Mouse (Mus musculus) gastrocnemius, adult 18-20 months (tissue): ENCODE data around the gene Ttc30a2. TPM values are rescaled to one million over a fixed set of nuclear protein-coding genes. Genes with fewer than 3 reads are reported as not detected.
A peak's percentile ranks its signal among the peaks of the same experiment; 100 is the strongest.
"Not testable (repeated sequence)": the region's sequence is repeated elsewhere in the genome, so short reads cannot be mapped to it uniquely, and the experiment has no call there.

Experiments used
- DNase-seq: peaks from one replicate; pipeline ENCODE4 v3.0.0; 2021; ENCODE audit warnings: low spot score
- long read RNA-seq, 2 experiments: library from polyadenylated mRNA; stranded (forward); transcript quantifications; one replicate each; pipeline ENCODE4 v2.0.0; 2021
- total RNA-seq, 2 experiments: library from RNA; stranded (reverse); gene quantifications; 2 replicates each; pipeline ENCODE4 v1.2.3; 2021

The Ttc30a2 gene
- total RNA-seq: under 1 TPM; 0.19 to 0.23 TPM
- long read RNA-seq, experiment 1: 0 reads
- long read RNA-seq, experiment 2, partial matches to known transcripts: 0 of 1 reads
- long read RNA-seq, experiment 2, other reads (novel, unspliced or antisense): 0 of 1 reads

DNA sequence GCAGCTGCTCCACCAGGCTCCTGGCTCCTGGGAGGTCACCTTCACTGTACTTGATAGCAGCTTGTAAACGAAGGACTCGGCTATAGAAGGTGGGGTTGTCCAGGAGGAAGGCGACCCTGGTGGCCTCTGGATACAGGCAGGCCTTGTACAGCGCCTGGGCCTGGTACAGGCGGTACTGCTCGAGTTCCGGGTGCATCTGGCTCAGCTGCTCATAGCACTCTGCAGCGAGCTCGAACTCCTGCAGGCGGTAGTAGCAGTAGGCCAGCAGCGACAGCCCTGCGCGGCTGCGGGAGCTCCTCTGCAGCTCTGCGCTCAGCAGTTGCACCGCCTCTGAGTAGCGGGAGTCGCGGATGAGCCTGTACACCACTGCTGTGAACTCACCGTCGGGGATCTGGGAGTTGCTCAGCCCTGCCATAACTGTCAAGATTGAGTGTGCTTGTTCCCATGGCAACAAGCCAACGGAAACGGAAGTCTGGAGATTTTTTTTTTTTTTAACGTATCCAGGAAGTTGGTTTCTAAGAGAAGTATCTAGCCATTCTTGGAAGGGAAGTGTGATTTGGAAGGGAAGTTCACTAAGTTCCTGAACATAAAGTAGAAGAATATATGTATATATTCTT lies at the start of gene Ttc30a2:
Gene Ttc30a2 (minus strand): TSS at position 419 of the 617 bp plus-strand sequence.
- DNase-seq: not testable (repeated sequence)

DNA sequence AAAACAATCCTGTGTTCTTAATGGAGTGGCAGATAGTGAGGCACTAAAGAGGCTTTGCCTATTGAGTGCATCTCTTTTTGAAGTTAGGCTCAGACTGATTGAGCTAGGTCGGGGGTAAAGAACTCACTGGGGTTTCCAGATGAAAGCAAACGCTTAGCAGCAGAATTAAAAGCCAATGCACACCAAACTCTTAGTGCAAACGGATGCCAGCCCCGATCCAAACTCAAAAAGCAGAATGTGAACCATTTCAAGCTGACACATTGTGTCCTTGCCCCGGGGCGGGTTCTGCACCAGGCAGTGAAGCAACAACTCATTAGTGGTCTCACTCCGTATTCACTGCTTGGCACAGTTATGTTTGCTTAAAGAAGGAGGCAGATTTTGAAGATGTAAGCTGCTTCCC lies 38.9 kb upstream of the Ttc30a2 start:
- no peak for DNase-seq

- DNase-seq: no peak
Observed at GRCm38 (mm10) chr2:76016136-76016535, 38.2 kb upstream of the Ttc30a2 start.

DNA sequence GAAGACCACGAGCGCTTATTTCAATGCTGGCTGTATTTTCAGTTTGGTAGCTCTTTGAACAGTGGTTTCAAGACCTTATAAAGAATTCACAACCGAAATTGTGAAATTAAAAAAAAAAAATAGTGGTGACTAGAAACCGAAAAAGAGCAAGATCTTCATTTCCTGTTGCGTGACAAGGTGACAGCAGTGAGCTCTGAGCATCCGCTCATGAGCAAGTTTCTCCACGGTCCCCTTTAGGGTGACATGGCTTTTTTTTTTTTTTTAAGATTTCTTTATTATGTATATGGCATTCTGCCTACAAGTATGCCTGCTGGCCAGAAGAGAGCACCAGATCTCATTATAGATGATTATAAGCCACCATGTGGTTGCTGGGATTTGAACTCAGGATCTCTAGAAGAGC lies 37.5 kb upstream of the Ttc30a2 start:
- no peak for DNase-seq

DNA sequence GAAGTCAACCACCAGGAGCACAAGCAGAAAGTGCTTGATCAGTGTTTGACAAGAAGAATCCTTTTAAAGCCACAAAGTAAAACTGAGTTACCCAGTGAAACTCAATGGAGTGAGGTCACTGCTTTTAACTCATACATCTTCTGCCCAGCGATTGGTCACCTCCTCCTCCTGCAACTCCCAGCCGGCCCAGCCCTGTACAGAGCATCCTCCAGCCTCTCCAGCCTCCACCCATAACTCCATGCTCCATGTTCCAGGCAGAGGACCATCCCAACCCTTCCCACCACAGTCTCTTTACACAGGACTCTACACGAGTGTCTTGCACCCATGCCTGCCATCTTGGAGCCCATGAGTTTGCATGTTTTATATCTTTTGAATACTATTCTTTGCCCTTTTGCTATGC lies 36.7 kb upstream of the Ttc30a2 start:
- no peak for DNase-seq

DNA sequence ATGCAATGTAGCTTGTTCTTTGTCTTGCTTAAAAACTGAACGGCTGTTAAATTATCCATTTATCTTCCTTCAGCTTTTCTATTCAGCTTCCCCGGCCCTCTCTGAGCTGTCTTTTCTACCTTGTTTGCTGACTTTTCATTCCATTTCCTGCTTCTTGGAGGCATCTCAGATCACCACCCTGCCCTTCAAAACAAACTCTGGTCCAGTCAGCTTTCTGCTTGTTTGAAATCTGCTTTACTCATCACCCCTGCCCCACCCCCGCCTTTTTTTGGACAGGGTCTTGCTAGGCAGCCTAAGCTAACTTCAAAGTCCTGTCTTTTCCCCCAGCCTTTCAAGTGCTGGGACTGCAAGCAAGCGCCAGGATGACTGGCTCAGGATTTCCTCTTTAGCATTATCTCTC lies 28.2 kb upstream of the Ttc30a2 start:
- no peak for DNase-seq

GRCm38 (mm10) chr2:76002899-76003298 lies 24.9 kb upstream of the Ttc30a2 start:
- DNase-seq: no peak

DNA sequence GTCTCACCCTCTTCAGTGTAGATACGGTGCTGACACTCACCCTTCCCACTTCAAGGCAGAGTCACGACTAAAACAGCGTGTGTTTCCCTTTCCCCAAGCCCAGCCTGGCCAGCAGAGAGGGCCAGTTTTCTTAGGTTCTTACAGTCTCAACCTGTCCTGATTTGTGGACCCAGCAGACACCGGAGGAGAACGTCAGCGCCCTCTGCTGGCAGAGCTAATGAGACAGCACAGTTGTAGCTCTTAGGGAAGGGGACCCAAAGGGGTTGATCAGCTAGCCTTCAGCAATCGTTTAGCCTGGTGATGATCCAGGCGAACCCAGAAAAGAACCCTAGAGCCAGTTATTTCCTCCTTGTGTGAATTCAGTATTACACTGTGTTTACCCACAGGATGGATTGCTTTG lies 23.4 kb upstream of the Ttc30a2 start:
- peak; percentile 42 for DNase-seq

DNA sequence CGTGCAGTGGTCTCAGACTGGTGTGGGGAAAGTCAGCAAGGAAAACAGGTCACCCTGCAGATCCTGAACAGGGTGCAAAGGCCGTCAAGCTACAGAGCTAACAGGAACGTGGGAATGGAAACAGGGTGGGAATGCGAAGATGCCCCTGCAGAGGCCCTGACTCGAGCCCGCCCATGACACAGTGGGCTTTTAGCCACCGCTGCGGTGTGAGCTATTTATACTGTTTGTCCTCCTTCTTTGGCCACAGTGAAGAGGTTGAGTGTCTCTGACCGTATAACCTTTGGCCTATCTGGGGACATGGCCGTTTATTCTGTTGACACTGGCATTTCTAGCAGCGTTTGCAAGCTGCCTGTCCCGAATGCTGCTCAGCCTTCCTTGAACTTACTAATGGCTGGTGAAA lies 21.7 kb upstream of the Ttc30a2 start:
- DNase-seq: no peak

DNA sequence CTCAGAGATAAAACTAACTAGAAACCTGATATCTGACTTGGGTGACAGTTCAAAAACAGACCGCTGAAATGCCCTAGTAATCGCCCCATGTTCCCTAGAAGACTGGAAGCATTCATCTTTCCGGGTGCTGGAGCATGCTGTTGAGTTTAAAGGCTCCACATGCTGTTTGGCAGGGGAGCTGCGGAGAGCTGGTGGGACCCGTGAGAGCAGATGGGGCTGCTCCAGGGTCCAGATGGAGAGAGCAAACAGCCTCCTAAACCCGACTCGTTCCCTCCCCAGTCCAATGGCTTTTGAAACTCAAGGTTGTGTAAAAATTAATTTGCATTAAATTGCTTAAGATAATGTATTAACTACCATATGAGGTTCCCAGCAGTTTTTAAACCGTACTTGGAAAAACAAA lies 20.7 kb upstream of the Ttc30a2 start:
- no peak for DNase-seq

GRCm38 (mm10) chr2:75997726-75998125 lies 19.8 kb upstream of the Ttc30a2 start:
- no peak for DNase-seq

DNA sequence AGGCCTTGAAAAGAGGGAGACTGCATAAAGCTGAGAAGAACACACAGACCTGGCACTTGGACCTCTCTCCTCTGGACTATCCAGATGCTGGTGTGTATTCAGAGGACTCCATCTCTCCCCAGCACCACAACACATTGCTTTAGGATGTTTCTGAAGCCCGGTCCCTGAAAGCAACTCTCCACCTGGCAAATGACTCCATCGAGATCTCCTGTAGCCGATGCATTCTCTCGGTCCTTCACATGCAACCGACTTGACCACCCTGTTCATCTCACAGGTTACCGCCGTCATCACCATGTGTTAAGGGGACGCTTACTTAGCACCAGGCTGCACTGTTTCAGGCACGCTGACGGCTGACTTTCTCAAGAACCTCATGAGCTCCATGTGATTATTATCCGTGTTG lies 16.9 kb upstream of the Ttc30a2 start:
- DNase-seq: no peak

DNA sequence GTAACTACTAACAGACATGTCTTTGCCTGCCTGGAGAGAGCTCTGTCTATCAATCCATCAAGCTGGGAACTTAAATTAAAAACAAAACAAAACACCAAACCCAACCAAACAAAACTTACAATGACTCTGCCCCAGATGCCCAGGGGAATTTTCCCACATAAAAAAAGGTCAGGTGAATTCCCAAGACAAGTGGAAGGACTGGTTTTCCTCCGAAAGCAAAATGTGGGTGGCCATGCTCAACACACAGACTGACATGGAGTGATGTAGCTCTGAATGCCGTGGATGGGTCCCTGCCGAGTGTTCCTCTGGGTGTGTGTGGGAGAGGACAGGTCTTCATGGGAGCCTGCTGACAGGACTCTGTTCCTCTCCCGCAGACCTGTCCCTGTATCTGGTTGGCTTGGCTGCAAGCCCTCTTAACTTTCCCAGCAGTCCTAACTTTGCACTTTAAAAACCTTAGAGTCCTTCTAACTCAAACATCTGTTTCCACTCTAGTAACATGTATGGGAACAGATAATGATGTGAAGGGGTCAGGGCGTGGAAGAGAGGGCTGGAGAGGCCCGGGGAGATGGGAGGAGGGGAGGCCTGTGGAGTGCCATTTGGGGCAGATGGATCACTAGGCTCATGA lies 13.7 kb upstream of the Ttc30a2 start:
- DNase-seq: no peak

DNA sequence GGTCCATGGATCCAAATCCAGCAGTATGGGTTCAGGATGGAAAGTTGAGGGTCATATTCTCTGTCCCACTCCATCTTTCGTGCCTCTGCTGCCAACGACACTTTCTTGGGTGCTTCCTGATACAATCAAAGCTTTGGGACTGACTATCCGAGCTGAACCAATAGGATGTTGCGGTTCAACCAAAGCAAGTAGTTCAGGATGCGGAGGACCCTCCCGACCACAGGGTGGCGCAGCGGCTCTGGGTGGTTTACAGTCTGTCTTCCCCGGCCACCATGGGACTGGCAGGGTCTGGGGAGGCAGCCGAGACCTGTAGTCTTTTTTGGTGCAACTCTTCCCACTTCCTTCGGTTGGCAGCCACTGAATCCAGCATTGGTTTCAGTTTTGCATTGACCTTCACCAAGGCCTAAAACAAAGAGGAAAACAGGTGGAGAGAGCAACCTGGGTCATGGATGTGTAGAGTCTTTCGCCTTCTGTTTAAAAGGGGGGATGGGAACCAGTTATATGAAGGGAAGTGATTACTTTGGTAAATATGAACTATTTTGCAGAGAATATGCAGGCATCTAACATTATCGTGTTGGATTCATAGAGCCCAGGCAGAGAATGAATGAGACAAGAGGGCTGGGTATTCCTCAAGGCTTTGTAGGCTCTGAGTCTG lies 13.0 kb upstream of the Ttc30a2 start:
- peak; percentile 52 for DNase-seq

DNA sequence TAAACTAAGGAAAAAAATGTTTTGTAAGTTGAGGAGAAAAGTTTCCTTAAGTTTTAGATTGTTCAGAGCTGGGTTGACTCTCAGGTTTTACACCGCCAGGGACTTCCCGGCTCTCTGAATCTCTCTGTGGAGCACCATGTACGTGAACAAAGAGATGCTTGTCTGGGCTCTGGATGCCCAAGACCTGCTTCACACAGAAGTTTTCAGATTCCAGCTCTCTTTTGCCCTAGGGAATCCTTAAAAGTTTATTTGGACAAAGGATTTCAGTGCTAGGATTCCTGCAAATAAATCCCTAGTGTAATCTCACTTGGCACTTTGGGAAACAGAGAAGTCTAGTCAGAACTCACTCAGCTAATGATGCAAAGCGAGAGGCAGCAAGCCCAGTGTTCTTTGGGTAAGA lies 11.7 kb upstream of the Ttc30a2 start:
- no peak for DNase-seq

DNA sequence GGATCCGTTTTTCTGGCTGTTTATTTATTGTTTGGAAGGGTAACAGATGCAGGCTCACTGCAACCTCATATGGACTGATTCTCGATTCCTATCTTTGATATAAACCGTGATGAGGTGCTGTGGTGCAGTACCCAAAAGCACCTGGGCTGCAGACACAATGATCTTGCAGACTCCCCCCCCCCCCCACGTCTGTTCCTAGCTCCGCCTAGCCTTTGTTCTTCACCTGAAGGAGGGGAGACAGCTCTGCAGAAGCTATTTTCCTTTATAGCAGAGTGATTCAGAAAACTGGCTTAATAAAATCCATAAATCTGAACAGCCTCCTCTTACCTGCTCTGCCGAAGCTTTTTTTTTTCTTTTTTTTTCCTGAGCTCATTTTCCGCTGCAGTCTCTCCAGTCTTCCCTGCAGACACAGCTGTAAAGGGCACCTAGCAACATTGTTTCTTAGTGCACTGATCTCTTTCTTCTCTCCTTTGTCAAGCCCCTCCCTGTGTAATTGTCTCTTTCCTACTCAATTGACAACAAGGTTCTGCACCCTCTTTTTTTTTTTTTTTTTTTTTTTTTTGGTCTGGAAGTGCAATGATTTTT lies 10.9 kb upstream of the Ttc30a2 start:
- no peak for DNase-seq

- DNase-seq: no peak
Observed at GRCm38 (mm10) chr2:75988378-75988777, 10.4 kb upstream of the Ttc30a2 start.

GRCm38 (mm10) chr2:75987739-75988138 lies 9.8 kb upstream of the Ttc30a2 start:
- DNase-seq: no peak

DNA sequence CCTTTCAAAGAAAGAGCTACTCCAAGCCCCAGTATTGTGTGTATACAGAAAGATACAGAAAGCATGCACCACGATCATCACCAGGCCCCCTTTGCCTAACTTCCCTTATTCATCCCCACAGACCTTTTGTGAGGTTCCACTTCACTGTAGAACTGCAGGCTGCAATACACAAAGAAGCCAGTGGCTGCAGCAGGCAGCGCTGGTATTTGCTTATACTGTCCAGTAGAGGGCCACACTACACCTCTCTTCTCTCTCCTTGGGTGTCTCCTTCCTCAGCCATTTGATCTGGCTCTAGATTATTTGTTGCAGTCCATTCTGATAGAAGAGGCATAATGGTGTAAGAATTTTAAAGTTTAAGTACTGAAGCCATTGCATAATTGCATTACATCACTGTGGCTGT lies 7.2 kb upstream of the Ttc30a2 start:
- DNase-seq: peak; percentile 48

- no peak for DNase-seq
Observed at GRCm38 (mm10) chr2:75983847-75984246, 5.9 kb upstream of the Ttc30a2 start.

- DNase-seq: no peak
Observed at GRCm38 (mm10) chr2:75983091-75983490, 5.1 kb upstream of the Ttc30a2 start.

DNA sequence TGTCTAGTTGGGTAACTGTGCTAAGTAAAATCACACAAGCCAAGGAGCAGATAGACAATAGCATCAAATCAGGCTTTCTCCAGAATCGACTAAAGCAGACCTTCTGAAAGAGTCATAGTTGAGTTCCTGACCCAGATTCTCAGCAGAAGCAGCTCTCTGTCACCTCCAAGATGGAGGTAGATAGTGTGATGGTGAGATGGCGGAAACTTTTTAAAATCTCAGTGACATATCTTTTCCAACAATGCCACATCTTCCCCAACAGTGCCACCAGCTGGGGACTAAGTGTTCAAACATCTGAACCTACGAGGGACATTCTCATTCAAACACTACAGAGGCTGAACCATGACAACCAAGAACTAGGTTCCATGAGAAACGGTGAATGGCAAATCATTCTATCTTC lies 4.7 kb upstream of the Ttc30a2 start:
- DNase-seq: no peak
